Mouse (Mus musculus) layer of hippocampus, adult 8-10 months (tissue): ENCODE measurements at regions not wholly inside any gene's neighbourhood (a gene's known extent, or its start where the extent isn't known, plus 50 kb on each side); places are given as distances from the start of the nearest gene placed in this dataset.
A peak's percentile ranks its signal among the peaks of the same experiment; 100 is the strongest.

Source experiments
- DNase-seq, 2 experiments: peaks; one replicate each; pipeline ENCODE4 v3.0.0; 2022; ENCODE audit warnings: low spot score in 2 of 2

DNA sequence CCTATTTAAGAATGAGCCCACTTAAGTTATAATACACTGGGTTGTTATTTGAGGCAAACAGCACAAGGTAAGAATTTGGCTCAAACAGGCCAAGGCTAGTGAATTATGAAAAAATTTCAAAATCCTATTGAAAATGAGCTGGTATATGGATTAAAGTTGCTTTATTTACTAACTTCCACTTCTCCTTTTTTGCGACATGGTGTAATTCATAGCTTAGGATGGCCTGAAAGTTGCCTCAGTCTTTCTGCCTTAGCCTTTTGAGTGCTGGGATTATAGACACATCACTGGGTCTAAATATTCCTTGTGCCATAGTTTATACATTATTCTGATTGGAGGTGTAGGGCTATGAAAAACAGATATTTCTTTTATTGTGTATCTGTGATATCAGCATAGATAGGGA lies 81.9 kb downstream of the Edem1 start:
- no peak for DNase-seq

DNA sequence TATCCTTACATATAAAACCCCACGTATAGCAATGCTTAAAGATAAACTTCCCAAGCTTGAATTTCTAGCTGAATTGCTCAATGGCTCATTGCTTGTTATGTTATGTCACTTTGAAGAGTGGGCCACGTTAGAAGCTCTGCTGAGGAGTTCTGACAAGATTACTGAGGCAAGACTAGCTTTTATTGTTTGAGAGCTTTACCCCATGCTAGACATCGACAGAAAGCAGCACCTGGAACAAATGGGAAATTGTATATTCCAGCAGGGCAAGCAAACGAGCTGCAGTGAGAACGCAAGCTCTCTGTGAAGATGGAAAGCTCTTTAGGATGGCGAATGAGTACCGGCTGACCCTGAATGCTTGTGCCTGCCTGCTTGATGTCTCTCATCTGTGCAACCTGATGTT lies 84.1 kb downstream of the Edem1 start:
- no peak for DNase-seq

DNA sequence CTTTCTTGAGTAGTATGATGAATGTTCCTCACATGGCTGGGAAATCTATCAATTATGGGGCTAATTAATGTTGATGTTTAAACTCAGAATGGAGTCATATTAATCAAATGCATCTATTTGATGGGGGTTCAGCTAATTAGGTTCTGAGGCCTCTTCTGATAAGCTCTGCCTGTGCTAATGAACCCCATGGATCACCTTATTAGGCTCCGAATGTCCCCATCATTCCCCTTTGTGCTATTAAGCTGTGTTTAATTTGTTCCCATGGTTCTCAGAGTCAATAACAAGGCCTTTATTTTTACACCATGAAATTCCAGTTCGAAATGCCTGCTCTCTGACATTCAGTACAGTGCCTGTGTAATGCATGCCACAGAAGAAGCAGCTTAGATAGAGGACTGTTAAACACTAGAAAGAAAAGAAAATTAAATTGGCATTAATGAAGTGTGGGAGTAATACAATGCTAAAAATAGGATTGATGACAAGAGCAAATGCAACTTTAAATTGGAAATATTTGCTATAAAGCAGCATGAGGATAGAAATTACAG lies 91.0 kb downstream of the Edem1 start:
- DNase-seq = no peak

DNA sequence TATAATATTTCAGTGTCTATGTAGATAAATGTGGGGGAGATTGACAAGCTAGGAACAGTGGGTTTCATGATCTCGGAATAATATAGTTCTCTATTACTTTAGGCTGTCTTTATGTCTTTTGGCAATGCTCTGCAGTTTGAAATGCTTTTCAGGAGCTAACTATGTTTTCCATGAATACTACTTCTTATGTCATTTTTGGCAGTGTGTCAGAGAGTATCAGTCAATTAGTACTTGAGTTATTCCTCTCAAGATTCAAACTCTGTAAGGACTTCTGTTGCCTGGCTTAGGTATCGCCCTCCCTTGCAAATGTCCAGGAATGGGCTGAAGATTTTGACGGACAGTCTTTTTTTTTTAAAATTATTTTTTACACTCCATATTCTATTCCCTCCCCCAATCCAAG lies 92.7 kb downstream of the Edem1 start:
- DNase-seq = no peak

DNA sequence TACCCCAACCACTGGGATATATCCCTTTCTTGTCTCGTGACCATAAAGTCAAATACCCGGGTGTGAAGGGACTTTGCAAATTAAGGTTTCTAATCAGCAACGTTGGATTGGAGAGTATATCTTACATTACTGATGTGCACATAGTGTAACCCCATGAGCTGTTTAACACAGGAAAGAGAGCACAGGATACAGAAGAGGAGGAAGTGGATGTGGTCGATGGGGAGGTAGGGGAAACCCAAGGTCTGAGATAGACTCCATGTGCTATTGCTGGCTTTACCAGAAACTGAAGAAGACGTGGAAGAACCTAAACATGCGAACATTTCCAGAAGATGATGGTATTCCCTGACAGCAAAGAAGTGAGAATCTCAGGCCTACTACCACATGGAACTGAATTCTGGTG lies 94.1 kb downstream of the Edem1 start:
- DNase-seq = no peak

DNA sequence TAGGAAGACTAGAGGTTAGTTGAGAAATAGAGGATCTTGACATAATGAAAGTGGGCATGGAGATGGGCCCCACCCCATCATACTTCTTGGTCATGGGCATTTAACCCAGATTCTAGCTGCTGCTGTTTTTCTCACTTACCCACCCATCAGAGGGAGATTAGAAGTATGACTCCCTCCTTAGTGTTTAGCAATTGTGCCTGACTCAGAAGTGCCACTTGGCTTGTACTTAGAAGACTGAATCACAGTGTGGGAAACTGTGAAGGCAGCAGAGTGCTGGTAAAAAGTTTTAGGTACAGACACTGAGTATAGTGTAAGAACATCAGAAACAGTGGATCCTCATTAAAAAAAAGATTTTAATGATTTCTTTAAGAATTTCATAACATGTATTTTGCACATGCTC lies 100.5 kb downstream of the Edem1 start:
- DNase-seq = peak in 1 of 2 experiments; percentile 3

DNA sequence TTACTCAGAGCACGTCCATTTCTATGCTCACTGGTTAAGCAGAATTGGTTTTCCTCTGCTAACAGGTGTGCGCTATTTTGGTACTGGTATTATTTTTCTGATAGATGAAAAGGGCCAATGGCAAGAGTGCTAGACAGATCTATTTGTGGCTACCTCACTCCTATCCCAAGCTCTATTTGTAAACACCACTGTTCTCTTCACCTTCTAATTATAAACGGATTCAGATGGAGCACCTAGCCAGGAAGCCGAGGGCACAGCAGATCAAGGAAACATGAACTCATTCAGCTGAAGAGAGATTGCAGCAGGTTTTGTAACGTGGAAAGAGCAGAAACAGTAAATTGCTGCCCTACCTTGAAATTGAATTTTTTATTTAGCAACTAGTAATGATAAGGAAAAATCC lies 110.2 kb downstream of the Edem1 start:
- DNase-seq = no peak

DNA sequence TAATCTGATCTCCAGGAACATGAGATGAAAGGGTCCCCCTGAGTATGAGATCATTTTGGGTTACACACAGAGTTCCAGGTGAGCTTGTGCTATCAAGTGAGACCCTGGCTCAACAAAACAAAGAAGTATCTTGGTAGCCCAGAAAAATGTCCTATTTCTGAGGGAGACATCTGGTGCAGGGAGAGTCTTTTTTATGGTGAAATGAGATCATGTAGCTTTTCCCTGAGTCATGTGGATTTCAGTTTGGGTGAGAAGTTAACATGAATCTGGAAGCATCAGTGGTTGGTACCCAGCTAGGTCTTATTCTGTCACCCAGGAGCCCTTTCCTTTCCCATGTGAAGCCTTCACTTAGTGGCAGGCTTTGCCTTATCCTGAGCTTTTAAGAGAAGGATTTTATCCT lies 113.8 kb downstream of the Edem1 start:
- no peak for DNase-seq

DNA sequence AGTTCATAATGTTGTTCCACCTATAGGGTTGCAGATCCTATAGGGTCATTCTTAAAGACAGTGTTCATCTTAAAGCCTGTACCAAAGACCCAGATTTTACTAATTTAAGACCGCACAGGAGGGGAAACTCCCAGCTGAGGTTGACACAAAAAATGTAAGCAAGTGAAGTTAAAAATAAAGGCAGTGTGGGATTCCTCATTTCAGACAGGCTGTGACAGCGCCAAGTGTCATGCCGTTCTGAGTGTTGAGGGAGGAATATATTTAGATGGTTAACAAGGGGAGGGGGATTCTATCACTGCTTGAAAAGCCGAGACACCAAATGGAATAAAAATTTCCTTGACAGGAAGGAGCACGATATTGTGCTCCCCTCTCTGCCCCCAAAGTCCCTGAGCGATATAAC lies 123.9 kb downstream of the Edem1 start:
- DNase-seq = no peak

DNA sequence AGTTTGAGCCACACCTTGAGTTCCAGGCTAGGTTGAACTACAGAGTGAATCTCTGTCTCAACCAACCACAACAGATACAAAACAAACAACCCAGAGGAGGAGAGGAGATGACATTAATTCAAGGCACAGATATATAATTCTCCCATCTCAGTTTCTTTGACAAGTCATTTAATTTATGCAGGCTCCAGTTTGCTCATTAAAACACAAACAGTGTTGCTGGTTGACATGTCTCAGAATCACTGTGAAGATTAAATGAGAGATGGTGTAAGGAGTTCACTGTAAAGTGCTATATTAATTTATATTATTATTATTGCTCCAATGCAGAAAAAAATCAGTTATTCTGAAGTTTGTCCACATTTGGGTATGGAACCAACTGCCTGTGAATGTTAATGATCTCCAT lies 134.4 kb downstream of the Edem1 start:
- no peak for DNase-seq

DNA sequence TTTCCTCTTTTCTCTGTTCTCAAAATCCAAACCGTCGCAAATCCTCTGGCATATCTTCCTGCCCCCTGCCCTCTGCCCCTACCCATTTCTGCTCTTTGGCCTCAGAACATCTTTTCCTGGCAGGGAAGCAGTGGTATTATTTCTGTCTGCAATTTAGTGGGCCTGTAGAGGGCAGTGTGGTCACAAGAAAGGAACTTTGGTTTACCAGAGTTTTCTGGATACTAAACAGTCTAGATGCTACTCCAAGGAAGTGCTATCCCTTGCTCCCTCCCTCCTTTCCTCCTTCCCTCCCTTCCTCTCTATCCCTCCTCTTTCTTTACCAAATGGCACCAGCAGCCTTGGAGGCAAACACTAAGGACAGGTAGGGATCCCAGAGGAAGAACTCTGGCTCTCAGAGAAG lies 134.9 kb downstream of the Edem1 start:
- DNase-seq = peak; percentile 35 to 81

DNA sequence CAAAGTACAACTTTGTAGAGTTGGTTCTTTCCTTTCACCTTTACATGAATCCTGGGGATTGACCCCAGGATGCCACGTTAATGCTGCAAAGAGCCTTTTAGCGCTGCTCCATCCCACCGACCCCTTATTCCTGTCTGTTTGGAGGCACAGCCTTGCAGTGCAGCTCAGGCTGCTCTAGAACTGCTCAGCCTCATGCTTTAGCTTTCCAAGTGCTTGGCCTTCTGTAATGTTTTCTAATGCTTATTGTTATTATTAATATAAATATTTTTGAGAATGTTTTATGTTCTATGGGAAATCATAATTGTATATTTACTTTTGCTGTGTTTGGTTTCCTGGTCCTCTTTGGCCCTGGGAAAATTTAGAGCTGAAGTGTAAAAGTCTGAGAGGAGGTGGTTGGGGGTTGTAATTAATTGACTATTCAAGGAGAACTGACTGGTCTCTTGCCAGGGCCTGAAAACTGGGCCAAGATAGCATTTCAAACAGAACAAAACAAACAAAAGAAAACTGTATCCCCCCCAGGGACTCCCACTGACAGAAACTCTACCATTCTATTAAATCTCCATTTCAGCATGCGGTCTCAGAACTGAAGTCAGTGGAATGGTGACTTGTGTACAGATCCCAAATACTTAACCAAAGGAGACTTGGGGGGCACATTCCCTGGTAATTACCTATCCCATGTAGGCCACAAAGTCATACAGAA lies 141.2 kb downstream of the Edem1 start:
- no peak for DNase-seq

DNA sequence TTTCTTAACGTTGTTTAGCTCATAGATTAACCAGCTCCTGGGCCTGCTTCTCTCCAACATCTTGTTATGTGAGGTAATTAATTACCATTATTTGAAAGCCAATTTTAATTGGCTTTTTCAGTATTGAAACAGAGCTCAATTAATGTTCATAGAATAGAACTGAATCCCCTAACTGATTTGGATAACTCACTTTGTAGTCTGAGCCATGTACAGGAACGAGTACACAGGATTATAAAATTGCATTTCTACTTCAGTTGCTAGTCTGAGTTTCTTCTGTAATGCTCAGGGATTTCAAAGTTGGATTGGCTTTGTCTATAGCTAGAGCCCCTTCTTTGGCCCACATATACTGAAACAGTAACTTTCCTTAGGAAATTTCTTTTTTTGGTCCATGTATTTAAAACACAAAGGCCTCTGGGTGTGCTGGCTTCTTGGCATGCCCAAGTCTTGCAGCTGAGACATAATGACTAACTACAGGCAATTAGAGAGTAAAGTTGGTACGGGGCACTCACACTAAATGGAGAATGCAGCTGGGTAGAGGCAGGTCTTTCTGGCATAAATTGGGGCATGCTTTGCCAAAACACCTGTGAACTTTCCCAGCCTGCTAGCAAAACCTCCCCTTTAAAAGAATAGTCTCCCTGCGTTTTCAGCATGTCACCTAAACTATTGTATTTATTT lies 143.1 kb downstream of the Edem1 start:
- DNase-seq = no peak

DNA sequence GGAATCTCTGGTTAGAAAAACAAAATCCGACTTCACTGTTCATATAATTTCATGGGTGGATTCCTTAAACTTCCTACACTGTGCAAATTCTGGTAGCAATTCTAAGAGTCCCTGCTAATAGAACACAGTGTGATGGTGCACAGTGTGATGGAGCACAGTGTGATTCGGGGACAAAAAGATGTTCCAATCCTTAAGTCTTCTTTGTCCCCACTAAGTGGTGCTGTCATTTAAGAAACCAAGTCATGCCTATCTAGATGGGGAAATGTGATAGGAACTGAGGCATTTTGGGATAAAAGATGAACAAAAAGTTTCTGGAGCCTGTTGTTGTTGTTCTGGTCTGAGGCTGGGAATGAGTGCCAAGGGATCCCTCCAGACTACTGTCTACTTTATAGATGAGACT lies 145.3 kb downstream of the Edem1 start:
- no peak for DNase-seq

DNA sequence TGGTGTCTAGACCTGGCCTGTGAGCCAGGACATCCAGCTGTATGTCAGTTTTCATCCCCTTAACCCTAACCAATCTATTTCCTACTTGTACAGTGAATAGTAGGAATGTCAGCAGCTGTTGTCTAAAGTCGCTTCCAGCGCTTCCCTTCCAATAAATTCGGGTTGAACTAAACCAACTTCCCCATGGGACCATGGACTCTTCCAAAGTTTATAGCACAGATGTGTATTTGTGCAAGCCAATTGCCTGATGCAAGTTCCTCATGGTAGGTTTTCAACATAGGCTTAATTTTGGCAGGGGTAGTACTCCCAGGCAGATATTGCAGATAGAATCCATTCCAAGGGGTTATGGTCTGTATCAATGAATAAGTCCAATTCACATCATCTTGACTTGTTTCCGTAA lies 161.1 kb downstream of the Edem1 start:
- DNase-seq = no peak

DNA sequence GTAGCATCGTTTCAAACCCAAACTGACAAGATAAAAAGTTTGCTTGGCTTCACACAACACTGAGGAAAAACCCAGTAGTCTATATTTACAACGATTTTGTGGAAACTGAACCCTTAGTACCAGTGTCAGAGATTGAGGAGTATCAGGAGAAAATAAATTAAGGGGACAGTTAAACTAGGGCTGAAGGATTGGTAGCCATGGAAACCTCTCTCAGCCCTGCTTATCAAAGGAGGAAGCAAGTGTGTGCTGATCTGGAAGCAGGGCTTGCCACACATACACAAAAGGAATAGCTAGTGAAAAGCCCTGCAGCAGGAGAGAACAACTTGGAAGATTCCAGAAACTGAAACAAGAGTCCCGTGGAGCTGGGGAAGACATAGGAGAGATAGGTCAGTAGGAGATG lies 165.3 kb downstream of the Edem1 start:
- no peak for DNase-seq

DNA sequence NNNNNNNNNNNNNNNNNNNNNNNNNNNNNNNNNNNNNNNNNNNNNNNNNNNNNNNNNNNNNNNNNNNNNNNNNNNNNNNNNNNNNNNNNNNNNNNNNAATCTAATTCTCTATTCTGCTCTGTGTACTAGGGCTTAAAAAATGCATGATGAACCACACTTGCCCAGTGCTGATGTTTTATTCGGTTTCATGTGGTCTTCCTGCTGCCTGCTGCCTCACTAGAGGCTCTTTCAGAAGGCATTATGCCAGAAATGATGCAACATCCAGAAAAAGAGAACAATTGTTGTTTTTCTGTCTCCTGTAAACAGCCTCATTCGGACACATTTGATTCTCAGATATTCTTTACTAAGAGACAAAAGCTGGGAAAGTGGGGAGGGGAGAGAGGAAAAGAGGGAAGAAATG lies 176.0 kb downstream of the Edem1 start:
- no peak for DNase-seq

DNA sequence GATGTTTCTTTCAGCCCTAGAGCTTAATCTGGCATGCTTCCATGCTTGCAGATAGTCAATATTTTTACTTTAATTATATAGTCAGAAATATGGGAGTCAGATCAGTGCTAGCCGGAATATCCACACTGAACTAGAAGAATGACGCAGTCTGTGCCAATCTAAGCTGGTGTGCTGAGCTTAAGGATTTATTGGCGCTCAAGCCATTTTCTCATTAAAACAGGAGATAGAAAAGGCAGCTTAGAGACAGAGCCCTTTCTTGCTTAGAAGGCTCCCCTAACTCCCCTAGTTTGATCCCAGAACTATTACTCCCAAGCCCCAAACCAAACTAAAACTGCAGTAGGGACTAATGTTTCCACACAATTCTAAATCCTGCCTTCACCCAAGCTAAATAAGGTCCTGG lies 180.9 kb downstream of the Edem1 start:
- DNase-seq = no peak

DNA sequence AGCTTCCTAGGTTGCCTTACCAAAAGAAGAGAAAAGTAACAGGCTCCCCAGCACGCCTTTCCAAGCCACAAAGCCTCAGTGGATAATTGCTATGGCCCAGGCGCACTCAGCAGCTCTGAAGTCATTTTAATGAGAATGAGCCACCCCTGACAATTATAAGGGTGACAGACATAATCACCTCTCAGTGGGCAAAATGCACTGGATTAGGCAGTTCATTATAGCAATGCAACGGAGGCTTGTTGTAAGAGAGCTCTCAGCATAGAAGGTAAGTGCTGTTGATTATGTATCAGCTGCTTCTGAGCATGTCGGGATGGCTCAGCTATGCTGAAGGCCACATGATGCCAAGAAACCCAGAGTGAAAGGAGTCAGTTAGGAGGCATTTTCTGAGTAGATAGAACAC lies 181.4 kb downstream of the Edem1 start:
- DNase-seq = no peak

DNA sequence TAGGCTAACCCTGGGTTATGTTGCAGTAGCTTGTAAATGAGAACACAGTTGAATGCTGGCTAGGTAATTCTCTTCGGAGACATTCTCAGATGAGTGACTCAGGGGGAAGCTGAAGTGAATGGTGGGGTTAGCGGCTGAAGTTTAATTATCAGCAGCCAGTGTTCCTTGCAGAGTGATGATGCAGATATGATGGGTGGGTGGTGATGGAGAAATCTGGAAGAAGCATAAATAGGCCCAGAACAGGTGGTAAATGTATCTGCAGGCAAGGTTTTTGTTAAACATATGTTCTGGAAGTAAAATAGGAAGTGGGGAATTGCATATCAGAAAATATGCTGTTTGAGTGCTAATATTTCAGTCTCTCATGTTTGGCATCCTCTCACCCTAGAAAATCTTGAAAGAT lies 191.3 kb downstream of the Edem1 start:
- peak; percentile 14 to 42 for DNase-seq
